Mouse (Mus musculus) neural tube, embryonic 12.5 days (tissue): ENCODE results near the gene Rprd2. TPM values are rescaled to one million over a fixed set of nuclear protein-coding genes. Genes with fewer than 3 reads are reported as not detected.

Experiments used
- ATAC-seq: fragments of 200-750 bp; cut with Nextera tagmentation; 2 replicates; pipeline ENCODE4 v1.8.0; 2017; ENCODE audit warnings: low read depth, mild to moderate bottlenecking, moderate TSS enrichment, moderate library complexity; ENCODE audit not compliant: low FRiP score
- H3K27ac ChIP-seq: fragments of 300-500 bp; sonication (generic); 2 replicates; pipeline ENCODE4 v1.5.1; 2016
- H3K27me3 ChIP-seq: fragments of 300-500 bp; sonication (generic); replicated peaks from 2 replicates; pipeline ENCODE4 v1.6.1; 2016; ENCODE audit warnings: mild to moderate bottlenecking
- H3K36me3 ChIP-seq: fragments of 300-500 bp; sonication (generic); 2 replicates; pipeline ENCODE4 v1.6.1; 2016; ENCODE audit warnings: mild to moderate bottlenecking
- H3K4me1 ChIP-seq: fragments of 300-500 bp; sonication (generic); 2 replicates; pipeline ENCODE4 v1.6.1; 2016
- H3K4me2 ChIP-seq: fragments of 300-500 bp; sonication (generic); replicated peaks from 2 replicates; pipeline ENCODE4 v1.6.1; 2016; ENCODE audit warnings: mild to moderate bottlenecking
- H3K4me3 ChIP-seq: fragments of 300-500 bp; sonication (generic); 2 replicates; pipeline ENCODE4 v1.5.1; 2016
- H3K9ac ChIP-seq: fragments of 300-500 bp; sonication (generic); 2 replicates; pipeline ENCODE4 v1.6.1; 2016; ENCODE audit warnings: mild to moderate bottlenecking
- H3K9me3 ChIP-seq: fragments of 300-500 bp; sonication (generic); 2 replicates; pipeline ENCODE4 v1.6.1; 2016; ENCODE audit warnings: mild to moderate bottlenecking
- WGBS: fragments of 180-500 bp; shearing (Covaris S2); methylation state at CpG from one replicate; pipeline ENCODE4 v1.1.7; 2016; 5-methylcytosine and 5-hydroxymethylcytosine counted together
- polyA plus RNA-seq: library from polyadenylated mRNA; unstranded; fragments of >200 nt; fragmentation: Nextera tagmentation; extraction: Ambion mirVana; gene quantifications from 2 replicates; pipeline ENCODE4 v1.2.1, GENCODE M21; 2016

The Rprd2 gene
- polyA plus RNA-seq, 1 experiment from 2014 or later: 26.2 TPM

DNA sequence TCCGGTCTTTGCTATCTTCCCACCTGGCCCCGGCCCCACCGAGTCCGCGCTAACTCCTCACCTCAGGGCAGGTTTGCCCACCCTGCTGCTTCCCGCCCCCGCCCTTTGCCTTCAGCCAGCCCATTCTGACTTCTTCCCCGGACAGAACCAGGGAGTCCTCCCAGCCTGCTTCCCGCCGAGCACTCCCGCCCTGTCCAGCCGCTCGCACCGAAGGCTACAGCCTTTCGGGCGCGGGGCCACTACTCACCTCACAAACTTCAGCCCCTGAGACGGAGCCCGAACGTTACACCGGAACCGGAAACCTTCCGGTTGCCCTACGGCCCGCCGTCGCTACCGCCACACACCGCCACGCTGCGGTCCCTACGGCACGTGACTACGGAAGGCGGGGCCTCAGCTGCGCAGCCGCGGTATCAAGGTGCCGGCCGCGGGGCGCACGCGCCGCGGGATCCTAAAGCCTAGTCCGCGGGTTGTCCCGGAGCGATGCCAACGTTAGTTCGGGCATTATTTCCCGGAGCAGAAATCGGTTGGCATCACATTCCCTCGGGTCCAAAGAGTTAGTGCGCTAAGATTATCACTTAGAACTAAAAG, 36.9 kb upstream of the Rprd2 start, which contains the start of gene Prpf3:
TSS of gene Prpf3 (minus strand) at position 384 of the 588 bp plus-strand sequence.
- H3K4me1 ChIP-seq: peaks cover 7% of the 10 kb centered on the region
- peak; percentile 98 for ATAC-seq
- H3K4me2 ChIP-seq: peak within 1 kb of the TSS; percentile 88
- H3K9me3 ChIP-seq: no peaks in the 10 kb centered on the region
- H3K4me3 ChIP-seq: peak within 1 kb of the TSS; percentile 85
- peak within 1 kb of the TSS; percentile 79 for H3K9ac ChIP-seq
- under 1% methylated on average over 56 of the region's 56 CpGs for WGBS
- 0 out of 2 replicates have a peak within 1 kb of the TSS, but pooled peaks have one; percentile 22 for H3K27ac ChIP-seq
- peaks cover 26% of the 10 kb centered on the region for H3K36me3 ChIP-seq
- H3K27me3 ChIP-seq: no peaks in the 10 kb centered on the region

DNA sequence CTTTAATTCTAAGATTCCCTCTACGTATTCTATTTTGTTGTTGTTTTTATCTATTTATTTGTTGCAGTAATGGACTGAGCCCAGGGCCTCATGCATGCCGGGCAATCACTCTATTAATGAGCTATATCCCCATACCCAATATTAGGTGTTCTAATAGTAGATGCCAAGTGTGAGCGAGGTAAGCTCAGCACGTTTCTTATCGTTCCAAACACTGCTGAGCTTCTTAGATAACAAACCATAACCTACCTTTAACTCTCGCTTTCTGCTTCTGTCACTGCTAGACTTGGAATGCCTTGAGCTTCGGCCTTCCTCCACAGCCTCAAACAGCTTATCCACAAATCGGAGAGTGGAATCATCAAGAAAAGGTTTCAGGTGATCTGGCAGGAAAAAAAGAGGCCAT, 32.7 kb upstream of the Rprd2 start:
- Histone ChIP-seq H3K9me3 (no peaks in the 10 kb centered on the region), H3K4me2 (no peak overlapping the region)
- ATAC-seq: no peak

DNA sequence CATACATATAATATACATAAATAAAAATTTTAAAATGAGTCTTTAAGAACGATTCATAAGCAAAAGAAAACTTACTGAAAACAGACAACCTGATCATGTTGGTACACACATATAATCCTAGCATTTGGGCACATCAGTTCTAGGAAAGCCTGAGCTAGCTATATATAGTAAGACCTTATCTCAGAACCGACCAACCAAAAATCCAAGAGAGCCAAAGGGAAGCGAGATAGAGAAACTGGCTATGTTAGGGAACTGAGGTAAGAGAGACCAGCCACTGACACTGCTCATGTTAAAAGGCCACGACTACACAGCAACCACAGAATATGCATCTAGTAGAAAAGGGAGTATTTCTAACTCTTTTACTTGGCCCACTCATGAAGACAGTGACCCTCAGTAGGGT, 31.9 kb upstream of the Rprd2 start:
- Histone ChIP-seq H3K4me3 (no peak overlapping the region), H3K4me1 (peaks cover 7% of the 10 kb centered on the region), H3K27ac (no peak overlapping the region), H3K4me2 (no peak overlapping the region), H3K27me3 (no peaks in the 10 kb centered on the region), H3K36me3 (peaks cover 73% of the 10 kb centered on the region), H3K9ac (no peak overlapping the region), H3K9me3 (no peaks in the 10 kb centered on the region)
- ATAC-seq: no peak
- WGBS: 89% methylated on average over 4 of the region's 4 CpGs

More for the DNA sequence above, 32.7 kb upstream of the Rprd2 start:
- 95% methylated on average over 8 of the region's 8 CpGs for WGBS
- Histone ChIP-seq H3K27me3 (no peaks in the 10 kb centered on the region), H3K4me3 (no peak overlapping the region), H3K9ac (no peak overlapping the region), H3K4me1 (peaks cover 7% of the 10 kb centered on the region), H3K36me3 (peaks cover 67% of the 10 kb centered on the region), H3K27ac (no peak overlapping the region)

DNA sequence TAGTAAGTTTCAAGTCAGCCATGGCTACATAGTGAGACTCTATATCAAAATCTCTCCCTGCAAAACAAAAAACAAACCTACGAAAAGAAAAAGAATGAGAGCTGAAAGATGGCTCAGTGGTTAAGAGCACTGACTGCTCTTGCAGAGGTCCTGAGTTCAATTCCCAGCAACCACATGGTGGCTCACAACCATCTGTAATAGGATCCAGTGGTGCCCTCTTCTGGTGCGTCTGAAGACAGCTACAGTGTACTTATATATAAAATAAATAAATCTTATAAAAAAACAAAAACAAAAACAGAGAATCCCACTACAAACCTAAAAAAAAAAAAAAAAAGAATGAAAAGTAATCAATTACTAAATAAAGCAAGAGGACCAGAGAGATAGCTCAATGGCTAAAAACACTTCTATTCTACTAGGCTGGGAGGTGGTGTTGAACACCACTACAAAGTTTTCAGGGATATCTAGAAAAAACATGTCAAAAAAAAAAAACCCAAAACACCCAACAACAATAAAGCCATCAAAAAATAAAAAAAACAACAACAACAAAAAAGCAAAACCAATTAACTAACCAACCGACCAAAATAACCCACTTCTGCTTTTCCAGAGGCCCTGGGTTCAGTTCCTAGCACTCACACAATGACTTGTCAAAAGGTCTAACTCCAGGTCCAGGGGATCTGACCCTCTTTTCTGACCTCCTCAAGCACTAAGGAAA, 24.0 kb upstream of the Rprd2 start:
- ATAC-seq: no peak
- no peaks in the 10 kb centered on the region for H3K4me1 ChIP-seq
- H3K9me3 ChIP-seq: no peaks in the 10 kb centered on the region
- H3K27ac ChIP-seq: no peak overlapping the region
- WGBS: 89% methylated on average over 3 of the region's 3 CpGs
- no peak overlapping the region for H3K4me3 ChIP-seq
- no peaks in the 10 kb centered on the region for H3K27me3 ChIP-seq
- no peak overlapping the region for H3K9ac ChIP-seq
- H3K4me2 ChIP-seq: no peak overlapping the region
- H3K36me3 ChIP-seq: peaks cover 84% of the 10 kb centered on the region

DNA sequence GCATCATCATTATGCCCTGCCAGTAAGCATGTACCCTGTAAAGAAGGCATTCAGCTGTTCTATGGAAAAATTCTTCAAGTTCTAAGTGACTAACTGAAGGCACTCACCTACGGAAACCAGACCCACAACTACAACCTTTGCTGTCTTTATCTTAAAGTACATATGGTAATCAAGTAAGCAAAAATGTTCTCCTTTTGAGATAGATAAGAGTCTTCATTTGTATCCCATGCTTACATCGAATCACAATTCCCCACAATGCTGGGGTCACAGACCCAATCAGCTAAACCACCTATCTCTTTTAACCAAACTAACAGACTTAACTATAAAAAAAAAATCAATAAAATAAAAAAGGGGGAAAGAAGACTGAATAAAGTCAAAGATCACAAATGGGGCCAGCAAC, 20.6 kb upstream of the Rprd2 start:
- Histone ChIP-seq H3K4me2 (no peak overlapping the region), H3K9me3 (no peaks in the 10 kb centered on the region), H3K36me3 (peaks cover 79% of the 10 kb centered on the region), H3K4me3 (no peak overlapping the region), H3K27ac (no peak overlapping the region), H3K4me1 (no peaks in the 10 kb centered on the region), H3K27me3 (no peaks in the 10 kb centered on the region), H3K9ac (no peak overlapping the region)
- 95% methylated on average over 2 of the region's 2 CpGs for WGBS
- ATAC-seq: no peak

DNA sequence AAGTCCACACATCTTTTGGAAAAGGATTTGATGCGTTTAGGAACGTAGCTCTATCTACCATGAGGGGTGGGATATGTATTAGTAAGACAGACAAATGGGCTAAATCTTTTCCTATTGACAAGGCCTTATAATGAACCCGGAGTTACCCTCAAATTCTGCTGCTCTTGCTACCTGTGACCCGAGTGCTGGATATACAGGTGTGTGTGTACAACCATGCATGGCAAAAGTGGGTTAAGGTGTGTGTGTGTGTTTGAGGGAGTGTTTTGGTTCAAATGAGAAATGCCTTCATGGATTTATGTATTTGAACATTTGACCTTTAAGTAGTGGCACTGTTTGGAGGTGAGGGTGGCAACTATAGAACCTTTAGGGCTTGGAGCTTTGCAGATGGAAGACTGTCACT, 10.4 kb upstream of the Rprd2 start:
- Histone ChIP-seq H3K4me2 (no peak overlapping the region), H3K9me3 (no peaks in the 10 kb centered on the region), H3K36me3 (peaks cover 54% of the 10 kb centered on the region), H3K9ac (no peak overlapping the region), H3K4me1 (no peaks in the 10 kb centered on the region), H3K27me3 (no peaks in the 10 kb centered on the region), H3K4me3 (no peak overlapping the region), H3K27ac (no peak overlapping the region)
- 97% methylated on average over 4 of the region's 4 CpGs for WGBS
- ATAC-seq: no peak

DNA sequence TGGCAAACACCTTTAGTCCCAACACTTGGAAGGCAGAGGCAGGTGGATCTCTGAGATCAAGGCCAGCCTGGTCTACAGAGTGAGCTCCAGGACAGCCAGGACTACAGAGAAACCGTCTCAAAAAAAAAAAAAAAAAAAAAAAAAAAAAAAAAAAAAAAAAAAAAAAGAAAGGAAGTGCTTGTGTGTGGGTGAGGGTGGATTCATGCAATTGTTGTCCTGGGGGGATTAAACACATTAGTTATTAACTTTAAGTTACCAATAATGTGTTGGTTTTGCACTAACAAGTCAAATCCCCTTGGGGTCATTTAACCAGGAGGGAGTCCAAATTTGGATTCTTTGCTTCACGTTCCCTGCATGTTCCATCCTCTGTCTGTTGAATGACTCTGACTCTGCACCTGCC, 7.6 kb upstream of the Rprd2 start:
- no peak for ATAC-seq
- Histone ChIP-seq H3K4me3 (no peak overlapping the region), H3K27me3 (no peaks in the 10 kb centered on the region), H3K9ac (no peak overlapping the region), H3K27ac (no peak overlapping the region), H3K4me1 (no peaks in the 10 kb centered on the region), H3K9me3 (no peaks in the 10 kb centered on the region), H3K4me2 (no peak overlapping the region), H3K36me3 (peaks cover 30% of the 10 kb centered on the region)
- 76% methylated on average over 2 of the region's 2 CpGs for WGBS

DNA sequence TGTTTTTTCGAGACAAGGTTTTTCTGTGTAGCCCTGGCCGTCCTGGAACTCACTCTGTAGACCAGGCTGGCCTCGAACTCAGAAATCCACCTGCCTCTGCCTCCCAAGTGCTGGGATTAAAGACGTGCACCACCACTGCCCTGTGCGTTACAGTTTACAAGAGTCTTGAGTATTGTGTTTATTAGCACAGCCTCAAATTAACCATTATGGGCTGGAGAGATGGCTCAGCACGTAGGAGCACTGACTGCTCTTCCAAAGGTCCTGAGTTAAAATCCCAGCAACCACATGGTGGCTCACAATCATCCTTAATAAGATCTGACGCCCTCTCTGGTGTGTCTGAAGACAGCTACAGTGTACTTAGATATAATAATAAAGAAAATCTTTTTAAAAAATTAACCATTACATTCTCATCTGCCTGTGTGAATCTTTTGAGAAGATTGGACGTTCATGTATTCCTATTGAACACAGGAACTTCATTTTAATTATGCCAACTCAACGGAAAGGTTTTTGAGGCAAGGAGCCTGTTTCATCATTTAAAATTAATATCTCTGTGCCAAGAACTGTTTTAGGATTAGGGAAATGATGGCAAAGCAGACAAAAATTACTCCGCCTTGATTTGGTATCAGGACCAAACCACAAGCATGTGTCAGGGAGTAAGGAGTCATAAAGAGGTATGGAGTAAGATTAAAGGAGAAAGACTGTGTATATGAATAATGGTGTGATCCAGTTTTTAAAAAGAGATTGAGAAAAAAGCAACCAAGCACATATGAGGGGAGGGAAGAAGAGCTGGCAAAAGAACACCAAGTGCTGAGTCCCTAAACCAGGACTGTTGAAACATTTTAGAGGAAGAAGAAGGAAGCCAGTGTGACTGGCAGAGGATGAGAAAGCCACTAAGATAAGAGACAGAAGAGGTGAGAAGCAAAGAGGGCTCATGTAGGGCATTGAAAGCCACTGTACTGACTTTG, 1.7 kb upstream of the Rprd2 start:
- ATAC-seq: peak; percentile 6; the same call in 1 of the 2 replicates
- Histone ChIP-seq H3K4me3 (peak overlapping the region; percentile 41), H3K4me1 (peaks cover 13% of the 10 kb centered on the region), H3K9me3 (no peaks in the 10 kb centered on the region), H3K36me3 (no peaks in the 10 kb centered on the region), H3K4me2 (peak overlapping the region; percentile 60), H3K27me3 (no peaks in the 10 kb centered on the region), H3K27ac (peak overlapping the region; percentile 90), H3K9ac (peak overlapping the region; percentile 62)
- 43% methylated on average over 10 of the region's 10 CpGs for WGBS

DNA sequence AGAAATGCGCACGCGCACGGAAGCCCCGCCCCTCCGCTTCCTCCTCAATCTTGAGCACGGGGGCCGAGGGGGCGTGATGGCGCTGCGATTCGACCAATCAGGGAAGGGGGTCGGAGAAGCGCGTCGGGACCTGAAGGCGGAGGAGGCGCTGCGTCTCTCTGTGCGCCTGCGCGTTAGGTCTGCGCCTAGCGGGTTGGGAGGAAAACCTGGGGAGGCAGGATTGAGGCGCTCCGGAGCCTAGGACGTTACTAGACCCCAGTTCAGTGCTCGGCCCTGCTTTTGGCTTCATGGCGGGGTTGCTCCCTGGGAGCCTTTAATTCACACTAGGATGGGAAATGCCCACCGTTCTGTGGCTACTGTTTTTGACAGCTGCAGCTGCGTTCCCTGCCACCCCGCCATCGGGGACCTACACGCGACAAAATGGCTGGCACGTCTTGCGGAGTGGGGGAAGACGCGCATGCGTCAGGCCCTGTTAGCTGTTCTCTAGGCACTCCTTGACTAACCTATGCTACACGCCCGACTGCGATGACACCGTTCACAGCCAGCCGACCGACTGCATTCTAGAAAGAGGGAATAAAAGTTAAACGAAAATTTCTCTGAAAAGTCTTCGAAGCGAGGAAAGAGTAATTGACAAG, 805 bp upstream of the Rprd2 start:
- Histone ChIP-seq H3K27me3 (no peaks in the 10 kb centered on the region), H3K9ac (peak overlapping the region; percentile 62), H3K4me1 (peaks cover 13% of the 10 kb centered on the region), H3K4me2 (peak overlapping the region; percentile 60), H3K4me3 (peak overlapping the region; percentile 41), H3K36me3 (no peaks in the 10 kb centered on the region), H3K9me3 (no peaks in the 10 kb centered on the region), H3K27ac (peak overlapping the region; percentile 90)
- WGBS: under 1% methylated on average over 49 of the region's 49 CpGs
- ATAC-seq: peak; percentile 97

DNA sequence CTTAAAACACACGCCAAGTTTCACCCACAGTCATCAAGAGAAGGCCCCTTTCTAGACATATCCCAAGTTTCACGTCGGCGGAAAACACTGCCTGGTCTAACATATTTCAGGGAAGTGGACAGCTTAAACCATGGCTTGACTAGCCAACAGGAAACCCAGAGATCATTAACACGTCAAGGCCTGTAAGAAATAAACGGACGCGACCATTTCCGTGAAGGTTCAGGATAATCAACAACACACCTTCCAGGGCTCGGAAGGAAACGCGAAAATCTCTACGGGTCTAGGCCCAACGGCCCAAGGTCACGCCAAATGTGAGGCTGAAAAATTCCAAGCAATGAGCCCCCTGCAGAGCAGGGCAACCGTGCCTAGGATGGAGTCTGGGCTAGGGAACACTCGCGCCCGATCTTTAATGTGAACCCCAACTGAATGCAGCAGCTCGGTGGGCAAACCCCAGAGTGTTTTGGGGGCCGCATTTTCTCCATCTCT, 594 bp downstream of the Rprd2 start:
- Histone ChIP-seq H3K27ac (peak overlapping the region; percentile 96), H3K4me2 (peak overlapping the region; percentile 78), H3K4me1 (peaks cover 13% of the 10 kb centered on the region), H3K9ac (peak overlapping the region; percentile 91), H3K4me3 (peak overlapping the region; percentile 69), H3K9me3 (no peaks in the 10 kb centered on the region), H3K36me3 (no peaks in the 10 kb centered on the region), H3K27me3 (no peaks in the 10 kb centered on the region)
- under 1% methylated on average over 21 of the region's 21 CpGs for WGBS
- peak; percentile 7; the same call in 1 of the 2 replicates for ATAC-seq

DNA sequence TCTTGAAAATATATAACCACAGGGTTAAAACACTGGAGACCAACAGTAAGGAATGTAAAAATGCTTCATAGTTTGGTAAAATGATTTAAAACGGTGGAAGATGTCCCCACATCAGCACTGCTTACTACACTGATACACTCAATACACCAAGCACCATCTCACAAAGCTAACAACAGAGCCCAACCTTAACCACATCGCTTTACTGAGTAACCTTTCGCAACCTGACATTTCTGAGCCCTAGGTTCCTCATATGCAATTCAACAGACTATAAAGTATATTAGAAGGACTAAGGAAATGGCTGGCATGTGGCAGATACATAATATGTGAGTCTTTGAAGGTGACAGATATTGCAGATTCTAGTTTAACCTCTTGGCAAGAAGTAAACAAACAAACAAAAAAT, 2.0 kb downstream of the Rprd2 start:
- no peak for ATAC-seq
- Histone ChIP-seq H3K9me3 (no peaks in the 10 kb centered on the region), H3K27me3 (no peaks in the 10 kb centered on the region), H3K4me1 (peaks cover 13% of the 10 kb centered on the region), H3K4me2 (peak overlapping the region; percentile 78), H3K4me3 (no peak overlapping the region), H3K27ac (no peak overlapping the region), H3K36me3 (0 out of 2 replicates have a peak, but pooled peaks cover 4% of the 10 kb centered on the region), H3K9ac (no peak overlapping the region)
- WGBS: 93% methylated on average over 3 of the region's 3 CpGs
